Mouse (Mus musculus): ENCODE results near the gene Kdm5a. TPM values are rescaled to one million over a fixed set of nuclear protein-coding genes. Genes with fewer than 3 reads are reported as not detected.
A peak's percentile ranks its signal among the peaks of the same experiment; 100 is the strongest.

Kdm5a gene
- polyA plus RNA-seq, 1 experiment from 2014 or later, result 62.1 TPM

DNA sequence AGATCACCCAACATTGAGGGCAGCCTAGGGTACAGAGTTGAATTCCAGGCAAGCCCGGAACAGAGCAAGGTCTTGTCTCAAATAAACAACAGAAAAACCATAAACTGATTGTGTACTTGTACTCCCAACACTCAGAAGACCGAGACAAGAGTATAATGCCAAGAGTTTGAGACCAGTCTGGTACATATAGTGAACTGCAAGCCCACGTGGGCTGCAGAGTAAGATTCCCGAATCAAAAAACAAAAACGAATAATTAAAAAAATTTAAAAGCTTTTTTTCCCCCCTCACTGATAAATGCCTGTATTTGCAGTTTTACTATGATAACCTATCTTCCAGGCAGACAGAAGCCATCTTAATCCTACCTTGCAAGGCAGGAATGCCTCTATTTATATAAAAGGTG, 7.4 kb upstream of the Kdm5a start:
- H3K9ac ChIP-seq (ENCODE audit: low read length), result peak overlapping the region; percentile 78
- ATAC-seq (ENCODE audit: low FRiP score) (no peak), DNase-seq (ENCODE audit: low spot score, missing footprints) (peak; percentile 75)
- peak overlapping the region; percentile 77 for H3K4me2 ChIP-seq
- peak overlapping the region; percentile 64 for H3K4me3 ChIP-seq (ENCODE audit: low read depth, low read length)
- H3K36me3 ChIP-seq (ENCODE audit: control insufficient read depth, insufficient read depth, low read length), result no peaks in the 10 kb centered on the region
- H3K27ac ChIP-seq (ENCODE audit: low read depth, low read length), result no peak overlapping the region
- WGBS, result 47% methylated on average over 5 of the region's 5 CpGs
- H3K27me3 ChIP-seq (ENCODE audit: control insufficient read depth, insufficient read depth, low read length), result no peaks in the 10 kb centered on the region
- no peaks in the 10 kb centered on the region for H3K9me3 ChIP-seq (ENCODE audit: control insufficient read depth, low read length)
- peaks cover 6% of the 10 kb centered on the region for H3K4me1 ChIP-seq (ENCODE audit: control insufficient read depth, insufficient read depth, low read length)

DNA sequence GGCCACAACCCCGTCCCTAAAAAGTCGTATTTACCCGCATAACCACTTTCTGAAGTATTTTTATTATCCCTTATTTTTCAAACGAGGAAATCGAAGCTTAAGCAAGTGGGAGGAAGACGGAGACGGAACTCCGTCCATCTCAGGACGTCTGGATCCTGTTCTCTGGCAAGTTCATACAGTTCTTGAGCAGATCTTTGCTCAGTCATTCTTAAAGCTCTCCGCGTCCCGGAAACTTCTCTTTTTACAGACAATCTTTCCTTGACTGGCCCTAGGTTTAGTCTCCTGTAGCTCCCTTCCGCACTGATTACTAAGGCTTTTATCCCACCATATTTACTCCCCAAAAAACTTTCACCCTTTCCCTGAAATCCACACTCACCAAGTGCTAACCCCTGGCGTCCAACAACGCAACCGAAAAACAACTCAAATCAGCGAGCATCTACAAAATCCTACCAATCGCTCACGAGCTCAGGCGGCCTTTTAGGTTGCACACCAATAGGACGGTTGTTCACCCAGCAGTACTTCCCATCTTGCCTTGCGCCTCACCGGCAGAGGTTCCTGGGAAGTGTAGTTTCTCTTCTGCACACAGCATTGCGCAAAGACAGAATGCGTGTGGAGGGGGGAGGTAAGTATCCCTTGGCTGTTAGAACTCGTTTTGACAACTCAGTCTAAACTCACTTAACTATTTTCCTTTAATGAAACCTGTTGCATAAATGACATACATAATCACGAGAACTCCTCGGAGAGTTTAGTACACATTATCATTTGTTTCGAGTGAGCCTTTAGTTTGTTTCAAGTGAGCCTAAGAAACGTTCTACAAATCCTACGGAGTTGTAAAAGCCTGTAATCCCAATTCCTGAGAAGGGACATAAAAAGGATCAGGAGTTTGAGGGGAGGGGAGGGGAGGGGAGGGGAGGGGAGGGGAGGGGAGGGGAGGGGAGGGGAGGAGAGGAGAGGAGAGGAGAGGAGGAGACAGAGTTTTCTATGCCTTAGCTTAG, 6.7 kb upstream of the Kdm5a start:
- Histone ChIP-seq H3K27me3 (ENCODE audit: control insufficient read depth, insufficient read depth, low read length) (no peaks in the 10 kb centered on the region), H3K4me2 (peak overlapping the region; percentile 77), H3K27ac (ENCODE audit: low read depth, low read length) (peak overlapping the region; percentile 30; the same call in 1 of the 2 replicates), H3K9me3 (ENCODE audit: control insufficient read depth, low read length) (no peaks in the 10 kb centered on the region), H3K36me3 (ENCODE audit: control insufficient read depth, insufficient read depth, low read length) (no peaks in the 10 kb centered on the region), H3K9ac (ENCODE audit: low read length) (peak overlapping the region; percentile 78), H3K4me3 (ENCODE audit: low read depth, low read length) (peak overlapping the region; percentile 64), H3K4me1 (ENCODE audit: control insufficient read depth, insufficient read depth, low read length) (peaks cover 6% of the 10 kb centered on the region)
- DNase-seq (ENCODE audit: low spot score, missing footprints) (peak; percentile 96), ATAC-seq (ENCODE audit: low FRiP score) (peak; percentile 96)
- 1% methylated on average over 31 of the region's 31 CpGs for WGBS

GRCm38 (mm10) chr6:120362124-120362523, 1.8 kb upstream of the Kdm5a start:
- Histone ChIP-seq H3K4me2 (no peak overlapping the region), H3K9ac (ENCODE audit: low read length) (no peak overlapping the region), H3K4me3 (ENCODE audit: low read depth, low read length) (no peak overlapping the region), H3K9me3 (ENCODE audit: control insufficient read depth, low read length) (no peaks in the 10 kb centered on the region), H3K27ac (ENCODE audit: low read depth, low read length) (no peak overlapping the region), H3K27me3 (ENCODE audit: control insufficient read depth, insufficient read depth, low read length) (no peaks in the 10 kb centered on the region), H3K4me1 (ENCODE audit: control insufficient read depth, insufficient read depth, low read length) (peaks cover 14% of the 10 kb centered on the region), H3K36me3 (ENCODE audit: control insufficient read depth, insufficient read depth, low read length) (no peaks in the 10 kb centered on the region)
- ATAC-seq (ENCODE audit: low FRiP score) (no peak), DNase-seq (ENCODE audit: low spot score, missing footprints) (no peak)
- 96% methylated on average over 2 of the region's 2 CpGs for WGBS

DNA sequence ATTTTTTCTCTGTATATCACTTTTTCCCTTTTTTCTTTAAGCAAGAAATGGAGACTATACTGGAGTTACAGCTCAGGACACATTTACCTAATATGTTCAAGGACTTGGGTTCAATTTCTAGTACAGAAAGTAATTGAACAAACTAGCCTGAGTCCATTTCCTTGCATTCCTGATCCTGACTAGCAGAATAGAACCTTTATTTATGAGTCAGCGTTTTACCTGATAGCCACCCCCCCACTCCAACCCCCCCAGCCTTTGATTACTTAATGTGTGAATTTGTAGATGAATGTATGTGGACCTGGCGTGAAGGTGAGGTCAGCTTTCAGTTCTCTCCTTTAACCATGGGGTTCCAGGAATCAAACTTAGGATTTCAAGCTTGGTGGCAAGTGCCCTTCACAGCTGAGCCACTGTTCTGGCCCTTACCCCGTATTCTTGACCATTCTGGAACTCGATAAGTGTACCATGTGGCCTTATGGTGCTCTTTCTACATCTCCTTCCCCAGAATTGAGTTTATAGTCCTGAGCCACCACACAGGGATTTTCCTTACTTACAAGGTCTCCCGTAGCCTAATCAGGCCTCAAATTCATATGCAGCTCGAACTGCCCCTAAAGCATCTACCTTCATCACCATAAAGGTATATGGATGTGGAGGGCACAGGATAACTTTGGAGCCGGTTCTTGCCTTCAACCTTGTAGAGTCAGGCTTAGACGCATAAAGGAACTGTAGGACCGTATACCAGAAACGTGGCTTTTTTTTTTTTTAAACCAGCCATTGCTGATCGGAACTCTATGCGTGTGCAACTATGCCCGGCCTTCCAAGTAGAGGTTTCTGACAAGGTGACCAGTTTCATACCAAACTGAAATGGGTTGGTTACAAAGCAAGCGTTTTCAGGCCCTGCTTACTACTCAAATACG, 893 bp upstream of the Kdm5a start:
- Histone ChIP-seq H3K4me1 (ENCODE audit: control insufficient read depth, insufficient read depth, low read length) (peaks cover 14% of the 10 kb centered on the region), H3K9me3 (ENCODE audit: control insufficient read depth, low read length) (no peaks in the 10 kb centered on the region), H3K4me2 (peak overlapping the region; percentile 65), H3K9ac (ENCODE audit: low read length) (peak overlapping the region; percentile 91), H3K4me3 (ENCODE audit: low read depth, low read length) (peak overlapping the region; percentile 99), H3K36me3 (ENCODE audit: control insufficient read depth, insufficient read depth, low read length) (no peaks in the 10 kb centered on the region; the same call in 1 of the 2 replicates), H3K27ac (ENCODE audit: low read depth, low read length) (peak overlapping the region; percentile 90), H3K27me3 (ENCODE audit: control insufficient read depth, insufficient read depth, low read length) (no peaks in the 10 kb centered on the region)
- peak; percentile 86 for DNase-seq (ENCODE audit: low spot score, missing footprints)
- ATAC-seq (ENCODE audit: low FRiP score), result no peak; the same call in 1 of the 2 replicates
- 29% methylated on average over 15 of the region's 15 CpGs for WGBS

- H3K9ac ChIP-seq (ENCODE audit: low read length), result peak overlapping the region; percentile 91
- H3K36me3 ChIP-seq (ENCODE audit: control insufficient read depth, insufficient read depth, low read length), result peaks cover 9% of the 10 kb centered on the region
- ATAC-seq (ENCODE audit: low FRiP score) (peak; percentile 30; the same call in 1 of the 2 replicates), DNase-seq (ENCODE audit: low spot score, missing footprints) (no peak)
- H3K27ac ChIP-seq (ENCODE audit: low read depth, low read length), result peak overlapping the region; percentile 90; the same call in 1 of the 2 replicates
- H3K9me3 ChIP-seq (ENCODE audit: control insufficient read depth, low read length), result no peaks in the 10 kb centered on the region
- H3K4me1 ChIP-seq (ENCODE audit: control insufficient read depth, insufficient read depth, low read length), result peaks cover 14% of the 10 kb centered on the region
- H3K4me2 ChIP-seq, result peak overlapping the region; percentile 65
- WGBS, result 0% methylated on average over 31 of the region's 31 CpGs
- H3K27me3 ChIP-seq (ENCODE audit: control insufficient read depth, insufficient read depth, low read length), result no peaks in the 10 kb centered on the region
- peak overlapping the region; percentile 99 for H3K4me3 ChIP-seq (ENCODE audit: low read depth, low read length)
These were observed 590 bp downstream of the Kdm5a start for GRCm38 (mm10) chr6:120364523-120364905.

DNA sequence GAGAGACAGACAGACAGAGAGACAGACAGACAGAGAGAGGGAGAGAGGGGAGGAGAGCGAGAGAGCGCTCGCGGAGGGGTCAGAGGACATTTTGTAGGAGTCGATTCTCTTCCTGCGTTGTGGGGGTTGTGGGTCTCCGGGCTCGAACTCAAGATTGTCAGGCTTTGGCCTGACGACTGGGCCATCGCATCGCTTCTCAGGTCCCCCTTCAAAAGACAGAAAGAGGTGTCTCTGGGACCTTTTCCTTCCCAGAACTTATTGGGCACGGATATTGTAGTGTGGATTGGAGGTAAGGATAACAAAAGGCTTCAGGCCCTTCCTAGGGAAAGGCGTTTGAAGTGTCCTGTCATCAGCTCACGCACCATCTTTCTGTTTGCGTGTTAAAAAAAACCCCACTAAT, 1.1 kb downstream of the Kdm5a start:
- peak overlapping the region; percentile 91 for H3K9ac ChIP-seq (ENCODE audit: low read length)
- 4% methylated on average over 15 of the region's 15 CpGs for WGBS
- ATAC-seq (ENCODE audit: low FRiP score) (no peak), DNase-seq (ENCODE audit: low spot score, missing footprints) (peak; percentile 85)
- H3K4me2 ChIP-seq, result peak overlapping the region; percentile 65
- peaks cover 13% of the 10 kb centered on the region for H3K36me3 ChIP-seq (ENCODE audit: control insufficient read depth, insufficient read depth, low read length)
- peaks cover 14% of the 10 kb centered on the region for H3K4me1 ChIP-seq (ENCODE audit: control insufficient read depth, insufficient read depth, low read length)
- no peak overlapping the region for H3K27ac ChIP-seq (ENCODE audit: low read depth, low read length)
- H3K27me3 ChIP-seq (ENCODE audit: control insufficient read depth, insufficient read depth, low read length), result no peaks in the 10 kb centered on the region
- H3K9me3 ChIP-seq (ENCODE audit: control insufficient read depth, low read length), result no peaks in the 10 kb centered on the region
- H3K4me3 ChIP-seq (ENCODE audit: low read depth, low read length), result peak overlapping the region; percentile 99

DNA sequence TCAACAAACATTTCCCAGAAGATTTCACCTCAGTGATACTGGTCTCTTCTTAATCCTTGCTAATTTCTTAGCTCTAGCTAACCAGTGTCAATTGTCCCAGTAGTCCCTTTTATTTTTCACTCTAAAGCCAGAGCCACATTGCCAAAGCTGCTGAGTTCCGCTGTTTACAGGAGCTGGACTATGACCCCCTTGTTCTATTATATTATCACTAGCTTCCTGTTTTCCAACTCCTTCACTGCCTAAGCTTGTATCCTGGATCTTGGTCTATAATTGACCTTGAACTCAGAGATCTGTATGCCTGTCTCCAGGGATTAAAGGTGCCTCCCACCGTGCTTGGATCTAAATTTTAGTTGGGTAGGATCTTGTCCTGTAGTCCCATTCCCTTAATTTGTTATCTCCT, 12.8 kb downstream of the Kdm5a start:
- Histone ChIP-seq H3K4me2 (no peak overlapping the region), H3K9me3 (ENCODE audit: control insufficient read depth, low read length) (no peaks in the 10 kb centered on the region), H3K27ac (ENCODE audit: low read depth, low read length) (no peak overlapping the region), H3K4me1 (ENCODE audit: control insufficient read depth, insufficient read depth, low read length) (no peaks in the 10 kb centered on the region), H3K9ac (ENCODE audit: low read length) (no peak overlapping the region), H3K4me3 (ENCODE audit: low read depth, low read length) (no peak overlapping the region), H3K36me3 (ENCODE audit: control insufficient read depth, insufficient read depth, low read length) (peaks cover 23% of the 10 kb centered on the region), H3K27me3 (ENCODE audit: control insufficient read depth, insufficient read depth, low read length) (no peaks in the 10 kb centered on the region)
- ATAC-seq (ENCODE audit: low FRiP score) (no peak), DNase-seq (ENCODE audit: low spot score, missing footprints) (no peak)
- 92% methylated on average over 2 of the region's 2 CpGs for WGBS

GRCm38 (mm10) chr6:120390054-120390453, 26.1 kb downstream of the Kdm5a start:
- ATAC-seq (ENCODE audit: low FRiP score) (no peak), DNase-seq (ENCODE audit: low spot score, missing footprints) (no peak)
- H3K9ac ChIP-seq (ENCODE audit: low read length), result no peak overlapping the region
- H3K36me3 ChIP-seq (ENCODE audit: control insufficient read depth, insufficient read depth, low read length), result peaks cover 6% of the 10 kb centered on the region
- H3K9me3 ChIP-seq (ENCODE audit: control insufficient read depth, low read length), result no peaks in the 10 kb centered on the region
- WGBS, result 92% methylated on average over 3 of the region's 3 CpGs
- no peaks in the 10 kb centered on the region for H3K4me1 ChIP-seq (ENCODE audit: control insufficient read depth, insufficient read depth, low read length)
- no peaks in the 10 kb centered on the region for H3K27me3 ChIP-seq (ENCODE audit: control insufficient read depth, insufficient read depth, low read length)
- H3K4me2 ChIP-seq, result no peak overlapping the region
- H3K4me3 ChIP-seq (ENCODE audit: low read depth, low read length), result no peak overlapping the region
- H3K27ac ChIP-seq (ENCODE audit: low read depth, low read length), result no peak overlapping the region
